Mouse (Mus musculus): ENCODE results near the gene Tchhl1. TPM values are rescaled to one million over a fixed set of nuclear protein-coding genes. Genes with fewer than 3 reads are reported as not detected.

Tchhl1 gene
- total RNA-seq, 2 experiments from 2014 or later: not detected

DNA sequence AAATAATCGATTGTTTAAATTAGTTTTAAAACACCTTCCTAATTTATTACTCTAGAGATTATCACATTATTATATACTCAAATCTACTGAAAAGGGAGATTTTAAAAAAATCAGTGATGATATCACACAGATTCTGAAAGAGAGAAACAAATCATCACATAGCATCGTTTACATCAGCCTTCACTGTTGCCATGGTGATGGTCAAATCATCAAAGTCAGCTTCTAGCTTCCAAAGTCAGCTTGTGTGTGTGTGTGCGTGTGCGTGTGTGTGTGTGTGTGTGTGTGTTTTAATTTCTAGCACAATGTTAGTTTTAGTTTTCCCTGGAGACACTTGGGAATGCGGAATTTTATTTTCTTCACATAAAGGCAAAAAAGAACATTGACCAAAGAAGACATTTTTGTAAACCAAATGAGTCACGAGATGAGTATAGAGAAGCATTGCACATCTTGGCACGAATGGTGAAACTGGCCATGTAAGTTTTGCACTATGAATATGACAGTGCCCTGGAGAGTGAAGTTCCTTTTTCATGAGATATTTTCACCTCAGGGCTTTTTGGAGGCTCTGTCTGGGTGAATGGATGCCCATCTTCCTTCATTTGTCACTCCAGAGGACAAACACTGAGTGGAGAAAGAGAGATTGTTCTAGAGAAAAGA, 36.1 kb downstream of the Tchhl1 start:
- DNase-seq (ENCODE audit: low spot score): no peak

DNA sequence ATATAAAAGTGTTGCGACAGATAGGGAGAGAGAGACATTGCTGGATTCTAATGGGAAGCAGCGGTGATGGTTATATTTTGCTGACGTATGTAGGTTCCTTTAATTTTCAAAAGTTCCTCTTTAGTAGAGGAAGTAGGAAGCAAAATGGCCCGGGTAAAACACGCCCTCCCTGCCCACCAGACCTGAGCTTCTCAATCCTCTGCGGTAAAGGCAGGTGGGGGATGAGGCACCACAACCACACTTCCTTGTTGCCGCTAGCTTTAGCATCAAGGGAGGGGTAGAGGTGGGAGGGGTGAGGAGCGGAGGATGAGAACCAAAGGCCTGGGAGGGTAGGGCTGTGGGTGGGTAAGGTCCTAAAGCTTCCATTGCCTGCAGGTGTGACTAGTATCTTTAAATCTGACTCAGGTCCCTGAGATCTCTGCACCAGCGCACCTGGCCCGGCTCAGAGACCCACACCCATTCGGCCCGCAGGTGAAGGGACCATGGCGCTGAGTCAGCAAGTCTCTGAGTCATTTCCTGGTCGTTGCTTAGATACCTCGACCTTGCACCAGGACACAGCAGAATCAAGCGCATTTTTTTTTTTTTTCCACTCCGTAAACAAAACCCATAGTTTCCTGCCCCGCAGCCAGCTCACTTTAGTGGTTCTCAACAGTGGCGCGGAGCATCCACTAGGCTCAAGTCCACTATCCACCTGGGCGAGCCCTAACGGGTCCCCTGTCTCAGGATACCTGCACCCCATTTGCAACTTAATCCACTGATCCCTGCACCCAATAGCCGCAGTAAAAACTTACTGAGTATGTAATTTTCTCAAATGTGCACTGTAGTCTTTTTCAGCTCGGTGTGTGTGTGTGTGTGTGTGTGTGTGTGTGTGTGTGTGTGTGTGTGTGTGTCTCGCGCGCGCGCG, 37.7 kb downstream of the Tchhl1 start:
- DNase-seq (ENCODE audit: low spot score): no peak

DNA sequence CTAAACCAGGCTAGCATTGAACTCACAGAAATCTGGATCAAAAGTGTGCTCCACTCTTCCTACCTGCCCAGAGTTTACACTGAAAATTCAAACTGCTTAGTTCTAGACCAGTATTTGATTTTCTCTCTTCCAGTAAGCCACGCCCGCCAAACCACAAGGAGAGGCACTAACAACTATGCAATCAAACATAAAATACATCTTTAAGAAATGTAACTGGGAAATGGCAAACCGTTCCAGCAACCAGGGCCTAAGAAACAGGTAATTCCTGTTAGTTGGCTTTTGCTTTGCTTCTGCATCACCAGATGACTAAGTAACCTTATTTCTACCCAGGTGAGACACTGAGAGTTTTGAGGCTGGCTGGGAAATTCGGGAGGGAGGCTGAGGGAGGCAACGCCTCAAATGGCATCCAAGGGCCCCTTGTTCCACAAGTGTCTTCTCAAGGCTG, 38.3 kb downstream of the Tchhl1 start:
- DNase-seq (ENCODE audit: low spot score): no peak

DNA sequence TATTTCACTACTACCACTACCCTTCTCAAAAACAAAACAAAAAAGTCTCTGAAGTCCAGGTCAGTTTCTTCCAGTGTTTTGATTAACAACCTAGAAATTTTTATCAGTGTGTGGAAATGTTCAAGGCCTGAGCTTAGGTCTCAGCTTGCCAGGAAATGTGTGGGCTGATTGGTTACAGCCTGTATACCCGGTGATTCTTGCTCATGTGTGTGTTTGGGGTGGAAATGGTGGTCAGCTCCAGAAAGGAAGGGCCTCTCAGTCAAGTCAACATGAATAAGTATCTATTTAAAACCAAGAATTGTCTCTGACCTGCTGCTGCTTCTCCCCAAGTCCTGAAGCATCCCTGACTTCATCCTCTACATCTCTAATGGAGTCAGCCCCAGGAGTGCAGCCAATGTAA, 40.7 kb downstream of the Tchhl1 start:
- DNase-seq (ENCODE audit: low spot score): no peak

DNA sequence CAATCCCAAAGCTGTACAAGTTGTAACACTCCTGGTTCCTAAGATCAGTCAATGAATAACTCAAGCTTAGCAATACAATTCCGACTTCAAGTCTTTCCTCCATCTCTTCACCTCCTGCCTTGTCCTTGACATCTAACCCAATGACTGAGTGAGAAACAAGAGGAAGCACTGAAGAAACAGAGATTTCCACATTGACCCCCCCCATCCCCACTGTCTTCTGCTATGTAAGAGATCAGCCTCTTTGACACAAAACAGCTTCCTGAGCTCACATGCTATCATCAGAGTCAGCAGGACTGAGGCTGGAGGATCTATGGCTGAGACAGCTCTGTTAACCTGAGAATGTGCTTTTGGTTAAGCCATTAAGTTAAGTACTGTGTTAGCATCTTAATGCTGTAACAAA, 42.5 kb downstream of the Tchhl1 start:
- DNase-seq (ENCODE audit: low spot score): no peak

DNA sequence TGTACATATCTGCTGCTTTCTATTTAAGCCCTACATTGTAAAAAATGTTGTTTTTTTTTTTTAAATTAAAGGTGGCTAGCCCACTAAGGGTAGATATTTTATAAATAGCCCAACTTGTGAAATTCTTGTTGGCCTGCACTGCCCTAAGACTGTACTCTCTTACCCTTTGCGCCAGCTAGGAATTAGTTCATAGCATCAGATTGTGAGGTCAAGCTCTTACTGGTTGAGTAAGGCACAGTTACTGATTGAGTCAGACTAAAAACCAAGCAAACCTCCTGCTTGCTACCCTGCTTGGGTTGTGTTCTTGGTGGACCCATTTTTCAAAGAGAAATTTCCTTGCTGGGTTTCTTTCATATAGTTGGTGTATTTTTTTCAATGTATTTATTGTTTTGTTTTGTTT, 43.2 kb downstream of the Tchhl1 start:
- no peak for DNase-seq (ENCODE audit: low spot score)

DNA sequence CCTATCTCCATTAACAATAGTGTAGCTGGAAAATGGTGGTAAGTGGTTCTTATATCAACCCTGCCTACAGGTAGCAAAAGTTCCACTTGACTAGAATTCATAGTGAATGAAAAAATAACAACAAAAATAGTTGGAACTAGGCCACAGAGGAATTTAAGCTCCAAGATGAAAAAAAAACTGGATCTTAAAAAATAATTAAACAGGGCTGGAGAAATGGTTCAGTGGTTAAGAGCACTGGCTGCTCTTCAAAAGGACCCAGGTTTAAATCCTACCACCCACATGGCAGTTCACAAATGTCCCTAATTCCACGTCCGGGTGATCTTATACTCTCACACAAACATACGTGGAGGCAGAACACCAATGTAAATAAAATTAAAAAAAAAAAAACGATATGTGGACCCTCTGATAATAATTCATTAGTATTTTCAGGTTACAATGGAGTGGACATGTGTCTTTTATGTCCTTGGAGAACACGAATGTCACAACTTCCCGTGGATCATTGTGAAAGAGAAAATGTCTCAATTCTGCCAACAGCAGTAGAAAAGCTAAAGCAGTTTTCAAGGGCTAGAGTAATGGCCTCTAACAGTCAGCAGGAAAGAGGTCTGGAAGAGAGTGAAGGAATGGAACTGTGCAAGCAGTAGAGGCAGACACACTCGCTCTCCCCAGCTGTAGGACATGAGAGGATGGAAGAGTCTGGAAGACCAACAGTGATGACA, 44.0 kb downstream of the Tchhl1 start:
- DNase-seq (ENCODE audit: low spot score): no peak

DNA sequence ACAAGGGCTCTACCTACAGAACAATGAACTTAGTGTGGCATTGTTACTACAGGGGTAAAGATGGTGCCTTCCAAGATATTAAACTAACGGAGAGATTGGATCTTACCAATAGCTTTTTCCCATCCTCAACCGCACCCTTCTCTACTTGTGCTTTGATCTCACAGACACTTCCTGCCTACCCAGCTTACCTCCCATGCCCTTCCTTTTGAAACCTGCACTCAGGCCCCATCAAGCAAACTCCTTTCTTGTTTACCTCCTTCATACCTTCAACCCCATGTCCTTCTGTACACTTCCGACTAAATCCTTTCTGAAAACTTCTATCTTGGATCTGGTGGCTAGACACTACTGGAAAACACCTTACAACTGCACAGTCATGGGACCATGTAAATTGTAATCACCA, 46.1 kb downstream of the Tchhl1 start:
- no peak for DNase-seq (ENCODE audit: low spot score)

DNA sequence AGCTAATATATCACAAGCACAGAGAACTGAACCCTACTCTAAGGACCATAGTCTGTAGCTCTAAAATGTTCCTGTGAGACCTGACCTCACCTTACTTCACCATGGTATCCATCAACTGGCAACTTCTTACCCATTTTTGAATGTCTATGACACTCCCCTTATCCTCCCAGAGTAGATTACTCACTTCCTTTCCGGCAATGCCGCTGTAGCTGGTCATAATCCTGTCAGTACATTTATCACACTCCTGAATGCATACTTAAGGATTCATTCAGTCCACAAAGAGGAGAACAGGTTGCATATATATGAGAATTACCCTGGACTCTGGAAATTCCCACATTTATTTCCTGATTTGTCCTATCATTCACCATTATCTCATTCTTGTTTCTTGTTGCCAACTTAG, 48.8 kb downstream of the Tchhl1 start:
- DNase-seq (ENCODE audit: low spot score): no peak

DNA sequence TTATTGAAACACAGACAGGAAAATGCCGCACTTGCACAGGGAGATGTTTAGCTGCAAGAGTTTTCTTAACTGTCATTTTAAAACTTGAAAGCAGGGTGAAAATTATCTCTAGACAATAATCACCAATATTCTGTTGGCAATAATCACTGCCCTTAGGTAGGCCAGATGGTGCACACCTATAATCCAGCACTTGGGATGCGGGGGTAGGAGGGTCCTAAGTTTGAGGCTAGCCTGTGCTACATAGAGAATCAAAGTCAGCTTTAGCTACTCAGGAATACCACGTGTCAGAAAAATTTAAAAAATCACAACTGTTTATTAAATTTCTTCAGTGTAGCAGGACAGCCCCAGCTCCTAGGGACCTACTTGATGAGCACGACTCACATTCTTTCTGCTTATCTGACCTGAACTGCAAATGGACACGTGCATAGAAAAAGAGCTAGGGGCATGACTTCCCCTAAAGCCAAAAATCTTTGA, 51.3 kb downstream of the Tchhl1 start:
- no peak for DNase-seq (ENCODE audit: low spot score)

DNA sequence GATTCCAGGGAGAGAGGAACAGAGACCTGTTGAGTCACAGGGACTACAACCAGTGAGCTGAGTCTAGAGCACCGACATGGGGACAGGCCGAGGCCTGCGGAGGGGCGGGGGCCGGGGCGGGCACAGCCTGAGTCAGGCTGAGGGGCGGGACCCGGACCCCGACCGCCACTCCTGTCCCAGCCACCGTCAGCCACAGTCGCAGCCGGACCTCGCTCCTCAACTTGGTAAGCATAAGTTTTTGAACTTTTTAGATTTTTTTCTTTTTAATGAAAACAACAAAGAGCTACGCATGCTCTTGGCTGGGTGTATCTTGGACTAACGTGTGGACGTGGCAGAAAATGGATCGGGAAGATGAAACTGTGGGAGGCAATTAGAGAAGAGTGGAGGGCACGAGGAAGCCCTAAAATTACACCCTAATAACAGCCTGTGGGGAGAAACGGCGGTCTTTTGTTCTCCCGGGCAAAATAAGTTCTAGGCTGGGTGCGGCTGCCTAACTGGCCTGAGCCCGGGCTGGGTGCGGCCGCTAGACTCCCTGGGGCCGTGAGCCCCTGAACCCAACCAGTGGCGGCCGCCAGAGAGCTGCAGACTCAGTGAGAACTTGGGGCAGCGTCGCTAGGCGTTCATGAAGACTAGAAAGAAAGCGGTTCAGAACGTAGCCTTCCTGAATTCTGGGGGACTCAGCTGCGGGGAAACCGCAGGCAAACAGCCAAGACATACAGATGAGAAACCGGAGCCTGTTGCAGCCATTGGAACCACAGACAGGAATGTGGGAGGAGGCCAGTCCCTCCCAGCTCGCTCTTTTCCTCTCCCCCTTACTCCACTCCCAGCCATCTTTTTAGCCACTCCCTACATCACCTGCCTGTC, 52.0 kb downstream of the Tchhl1 start, which contains the start of gene S100a11:
S100a11 (plus strand) TSS at position 159 of the 864 bp plus-strand sequence.
- peak; percentile 55 for DNase-seq (ENCODE audit: low spot score)

Small RNA genes lying within 50 kb of the gene (microRNA-seq; reads per million reads assigned to microRNA genes)
- not detected for gene Gm22752

Other genes starting within 250 kb of the Tchhl1 start
- not detected for gene Flg, start 195.2 kb upstream of the Tchhl1 start, total RNA-seq (2021)
- gene Hrnr, start 149.0 kb upstream of the Tchhl1 start, total RNA-seq (2021): not detected
- gene Rptn, start 75.1 kb upstream of the Tchhl1 start, total RNA-seq (2021): not detected
- gene Tchh, start 26.4 kb upstream of the Tchhl1 start, total RNA-seq (2021): under 1 TPM; 0.07 TPM
- gene S100a11, start 51.7 kb downstream of the Tchhl1 start, total RNA-seq (2021): 10 to 100 TPM; 27.1 to 50.4 TPM
- gene S100a10, start 86.3 kb downstream of the Tchhl1 start, total RNA-seq (2021): 10 to 100 TPM; 42.2 to 48.1 TPM
- not detected for gene Tdpoz2, start 183.9 kb downstream of the Tchhl1 start, total RNA-seq (2021)
- not detected for gene Tdpoz1, start 207.6 kb downstream of the Tchhl1 start, total RNA-seq (2021)
- gene Gm37596, start 224.3 kb downstream of the Tchhl1 start, total RNA-seq (2021): not detected